Mouse (Mus musculus) NIH3T3 (cell line): ENCODE data around the gene Map3k12.

ENCODE experiments used
- DNase-seq: peaks from one replicate; pipeline ENCODE4 v3.0.0-alpha.2; 2012; ENCODE audit warnings: low read depth

Map3k12 gene

DNA sequence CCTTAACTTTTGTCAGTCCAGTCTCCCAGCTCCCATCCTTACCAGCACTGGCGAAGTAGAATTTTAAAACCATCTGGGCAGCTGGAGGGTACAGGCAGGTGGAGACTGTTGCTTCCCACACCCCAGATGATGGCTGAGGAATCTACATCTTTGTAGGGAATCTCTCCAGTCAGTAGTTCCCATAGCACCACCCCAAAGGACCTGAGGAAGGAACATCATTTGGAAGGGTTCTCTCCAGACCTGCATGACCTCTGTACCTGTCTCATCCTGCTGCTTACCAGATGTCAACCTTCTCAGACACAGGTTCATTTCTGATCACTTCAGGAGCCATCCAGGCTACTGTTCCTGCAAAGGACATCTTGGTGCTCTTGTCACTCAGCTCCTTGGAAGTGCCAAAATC, 13.4 kb downstream of the Map3k12 start, which contains the start of gene Gm10337:
Gene Gm10337, plus strand, starts transcription at position 276 of the 400 bp plus-strand sequence.
- no peak for DNase-seq

DNA sequence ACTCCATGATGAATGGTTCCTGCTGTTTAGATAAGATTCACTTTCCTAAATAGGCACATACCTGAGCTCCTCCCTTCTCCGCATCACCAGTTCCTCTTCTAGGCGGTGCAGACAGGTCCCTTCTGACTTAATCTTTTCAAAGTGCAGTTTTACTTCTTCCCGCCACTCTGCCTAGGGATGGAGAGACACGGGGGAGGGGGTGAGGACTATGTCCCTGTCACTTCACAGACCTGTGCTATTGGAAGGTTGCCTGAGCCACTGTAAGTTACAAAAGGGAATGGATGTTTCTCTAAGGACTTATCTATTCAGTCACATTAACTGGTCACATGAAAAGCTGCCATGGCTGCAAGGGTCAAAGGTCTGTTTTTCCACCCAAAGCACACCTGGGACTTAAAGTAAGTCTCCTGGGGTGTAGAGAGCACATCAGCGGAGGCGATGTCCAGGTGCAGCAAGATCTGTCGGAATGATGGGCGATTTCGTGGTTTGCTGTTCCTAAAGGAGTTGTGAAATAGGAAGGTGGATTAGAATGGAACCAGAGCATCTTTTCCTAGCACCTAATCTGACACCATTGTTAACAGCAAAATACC, 14.5 kb downstream of the Map3k12 start:
- DNase-seq, result no peak

DNA sequence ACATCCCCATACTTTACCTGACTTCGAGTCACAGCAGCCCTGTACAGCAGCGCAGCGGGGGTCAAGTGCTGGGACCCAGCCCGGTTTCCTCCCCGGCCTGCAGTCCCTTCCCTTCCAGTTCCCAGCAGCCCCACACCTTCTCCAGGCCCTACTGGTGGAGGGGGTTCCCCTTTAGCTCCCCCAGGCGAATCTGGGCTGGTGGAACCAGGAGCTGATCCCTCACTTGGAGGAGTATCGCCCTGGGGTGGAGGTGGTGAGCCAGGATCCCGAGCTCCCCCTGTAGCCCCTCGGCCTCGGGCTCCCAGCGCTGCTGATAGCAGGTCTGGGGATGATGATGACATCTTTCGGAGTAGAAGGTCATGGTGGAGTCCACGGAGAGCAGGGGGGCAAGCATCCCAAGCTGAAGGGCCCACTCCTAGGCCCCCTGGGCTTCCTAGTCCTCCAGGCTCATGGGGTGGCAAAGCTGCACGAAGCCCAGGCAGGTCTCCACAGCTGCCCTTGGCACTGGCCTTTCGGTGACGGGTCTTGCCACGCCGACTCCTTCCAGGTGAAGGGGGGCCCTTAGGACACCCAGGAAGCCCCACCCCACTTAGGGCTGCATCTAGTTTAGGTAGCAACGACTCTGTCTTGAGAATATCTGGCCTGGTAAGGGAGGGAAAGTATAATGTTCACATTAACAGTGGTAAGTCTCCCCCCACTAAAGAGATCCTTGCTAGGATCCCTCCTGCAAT, 15.6 kb downstream of the Map3k12 start:
- DNase-seq, result no peak

DNA sequence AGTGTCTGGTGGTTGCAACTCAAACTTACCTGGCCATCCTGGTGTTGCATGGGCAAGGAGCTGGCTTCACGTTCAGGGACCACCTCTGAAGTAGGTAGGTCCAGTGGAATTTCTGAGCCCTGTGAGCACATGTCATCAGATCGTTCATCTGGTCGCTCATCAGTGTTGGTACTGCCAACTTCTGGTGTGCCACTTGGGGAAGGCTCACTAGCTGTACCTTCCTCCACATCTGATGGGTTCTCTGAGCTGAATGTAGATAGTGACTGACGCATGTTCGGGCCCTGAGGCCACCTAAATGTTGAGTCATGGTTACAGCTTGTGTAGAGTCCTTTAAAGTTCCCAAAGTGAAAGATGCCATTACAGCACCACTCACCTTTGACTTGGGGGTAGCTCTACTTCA, 16.4 kb downstream of the Map3k12 start:
- no peak for DNase-seq

DNA sequence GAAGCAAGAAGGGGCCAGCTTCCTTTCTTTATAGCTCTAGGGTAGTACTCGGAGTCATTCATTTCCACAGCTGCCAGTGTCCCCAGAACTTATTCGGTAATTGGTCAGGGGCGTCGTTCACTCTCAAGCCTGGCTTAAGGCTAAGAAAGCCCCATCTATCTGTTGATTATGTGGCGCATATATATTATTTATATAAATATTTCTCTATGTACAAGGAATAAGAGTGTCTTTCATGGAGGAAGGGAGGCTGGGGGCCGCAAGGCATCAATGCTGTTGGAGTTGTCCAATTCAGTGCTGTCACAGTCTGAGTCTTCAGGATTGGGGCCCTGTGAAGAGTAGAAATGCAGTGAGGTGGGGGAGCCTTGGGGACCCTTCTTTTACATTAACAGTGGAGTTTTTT, 17.0 kb downstream of the Map3k12 start:
- no peak for DNase-seq

DNA sequence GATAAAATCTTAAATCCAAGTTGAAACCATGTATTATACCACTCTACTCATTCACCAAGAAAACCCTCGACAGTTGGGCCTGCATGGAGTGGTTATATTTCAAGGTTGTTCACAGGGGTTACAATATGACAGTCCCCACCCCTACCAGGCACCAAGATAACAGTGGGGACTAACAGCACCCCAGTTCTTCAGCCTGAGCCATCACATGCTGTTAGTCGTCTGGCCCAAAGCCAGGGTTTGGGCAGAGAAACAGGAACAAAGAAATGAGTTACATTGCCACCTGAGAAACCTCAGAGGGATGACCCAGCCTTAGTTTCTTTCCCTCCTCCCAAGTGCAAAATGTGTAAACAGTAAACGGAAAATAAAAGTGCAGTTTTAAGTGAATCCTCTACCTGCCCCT, 17.5 kb downstream of the Map3k12 start:
- DNase-seq, result no peak

DNA sequence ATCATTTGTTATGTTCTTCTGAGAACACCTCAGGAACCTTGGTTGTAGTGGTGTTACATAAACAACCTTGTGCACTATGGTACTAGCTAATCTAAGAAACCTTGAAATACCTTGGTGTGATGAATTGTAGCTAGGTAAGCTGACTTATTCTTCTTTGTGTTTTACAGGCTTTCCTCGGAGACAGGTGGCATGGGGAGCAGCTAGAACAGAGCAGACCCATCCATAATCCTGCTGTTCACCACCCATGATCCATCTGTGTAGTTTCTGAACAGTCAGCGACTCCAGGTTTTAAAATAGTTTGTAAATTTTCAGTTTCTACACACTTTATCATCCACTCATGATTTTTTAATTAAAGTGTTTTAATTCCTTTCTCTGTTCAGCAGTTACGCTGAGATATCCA, 18.5 kb downstream of the Map3k12 start:
- no peak for DNase-seq

DNA sequence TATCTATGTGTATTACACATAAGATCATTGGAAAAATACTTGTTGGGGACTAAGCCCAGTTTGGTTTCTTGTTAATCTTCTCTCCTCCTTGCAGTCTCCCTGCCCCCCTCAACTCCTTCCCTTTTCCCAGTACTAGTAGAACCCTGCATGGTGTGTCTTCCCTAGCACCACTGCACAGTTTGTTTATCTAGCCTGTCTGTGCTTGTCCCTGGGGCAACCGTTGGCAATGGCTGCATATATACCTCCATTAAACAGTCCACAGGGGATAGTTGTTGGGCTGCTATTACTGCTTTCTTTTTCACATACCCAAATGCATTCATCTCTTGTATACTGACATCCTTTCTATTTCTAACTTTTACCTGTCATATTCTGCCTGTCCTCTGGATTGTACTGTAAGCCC, 29.2 kb downstream of the Map3k12 start:
- no peak for DNase-seq

DNA sequence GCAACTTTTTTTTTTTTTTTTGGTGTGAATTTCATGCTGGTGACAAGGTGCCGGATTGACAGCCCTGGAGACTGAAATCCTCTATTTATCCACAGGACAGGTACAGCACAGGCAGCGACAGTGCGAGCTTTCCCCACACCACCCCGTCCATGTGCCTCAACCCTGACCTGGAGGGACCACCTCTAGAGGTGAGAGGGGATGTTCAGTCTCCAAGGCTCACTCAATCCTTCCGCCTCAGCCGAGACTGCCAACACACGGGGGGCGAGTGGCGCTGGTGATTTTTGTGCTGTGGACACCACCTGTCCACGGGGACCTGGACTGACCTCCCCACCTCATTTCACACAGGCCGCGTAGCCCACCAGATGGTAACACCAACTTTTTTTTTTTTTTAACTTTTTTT, 31.0 kb downstream of the Map3k12 start:
- DNase-seq, result no peak

DNA sequence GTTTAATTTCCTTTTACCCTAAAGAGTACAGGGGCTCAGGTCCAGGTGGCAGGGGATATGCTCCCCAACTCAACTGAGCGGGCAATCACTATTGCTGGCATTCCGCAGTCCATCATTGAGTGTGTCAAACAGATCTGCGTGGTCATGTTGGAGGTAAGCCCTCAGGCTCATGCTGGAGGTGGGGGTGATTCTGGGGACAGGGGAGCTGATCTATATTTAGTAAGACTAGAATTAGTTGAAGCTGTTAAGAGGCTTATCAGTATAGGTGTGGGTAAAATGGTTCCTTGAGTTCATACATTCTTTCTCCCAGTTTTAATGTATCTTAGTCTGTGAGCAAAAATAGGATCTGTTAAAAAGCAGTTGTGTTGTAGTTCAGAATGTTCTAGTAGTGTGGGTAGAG, 33.7 kb downstream of the Map3k12 start:
- no peak for DNase-seq

DNA sequence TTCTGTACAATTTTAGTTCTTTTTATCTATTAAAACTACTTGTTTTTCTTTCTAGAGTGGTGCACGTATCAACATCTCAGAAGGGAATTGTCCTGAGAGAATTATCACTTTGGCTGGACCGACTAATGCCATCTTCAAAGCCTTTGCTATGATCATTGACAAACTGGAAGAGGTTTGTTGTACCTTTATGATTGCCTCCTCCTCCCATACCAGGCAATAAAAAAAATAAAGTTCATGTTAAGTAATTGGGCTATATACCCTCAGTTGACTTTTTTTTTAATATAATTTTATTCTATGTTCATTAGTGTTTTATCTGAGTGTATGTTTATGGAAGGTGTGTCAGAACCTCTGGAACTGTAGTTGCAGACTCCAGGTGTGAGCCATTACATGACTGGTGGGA, 42.3 kb downstream of the Map3k12 start:
- no peak for DNase-seq

DNA sequence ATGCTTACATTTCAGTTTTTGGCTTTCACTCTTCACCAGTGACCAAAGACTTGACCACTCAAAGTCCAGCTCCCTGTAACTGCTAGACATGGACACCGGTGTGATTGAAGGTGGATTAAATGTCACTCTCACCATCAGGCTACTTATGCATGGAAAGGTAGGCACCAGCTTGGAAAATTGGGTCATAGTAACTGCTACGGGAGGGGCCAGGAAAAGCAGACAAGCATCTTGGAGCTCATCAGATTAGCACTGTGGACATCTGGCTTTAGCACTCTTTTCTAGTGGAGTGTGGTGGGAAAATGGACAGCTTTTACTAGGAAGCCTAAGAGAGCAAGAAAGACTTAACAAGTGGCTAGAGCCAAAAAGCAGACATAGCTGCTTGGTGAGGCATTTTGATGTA, 43.6 kb downstream of the Map3k12 start:
- DNase-seq, result no peak

DNA sequence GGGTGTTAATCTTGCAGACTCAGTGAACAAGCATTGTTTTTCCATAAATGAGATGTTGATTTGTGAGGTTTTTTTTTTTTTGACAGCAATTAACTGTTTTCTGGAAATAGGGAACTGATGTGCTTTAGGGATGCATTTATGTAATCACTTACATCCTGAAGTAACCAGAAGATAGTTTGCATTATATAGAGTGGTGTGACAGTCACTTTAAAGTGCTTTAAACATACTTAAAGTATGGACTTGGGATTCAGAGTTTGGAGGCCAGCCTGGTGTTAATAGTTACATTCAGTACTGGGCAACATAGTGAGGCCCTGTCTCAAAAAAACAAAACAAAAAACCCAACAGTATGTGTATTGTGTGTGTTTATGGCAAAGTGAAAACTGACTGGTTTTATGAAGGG, 45.1 kb downstream of the Map3k12 start:
- no peak for DNase-seq

DNA sequence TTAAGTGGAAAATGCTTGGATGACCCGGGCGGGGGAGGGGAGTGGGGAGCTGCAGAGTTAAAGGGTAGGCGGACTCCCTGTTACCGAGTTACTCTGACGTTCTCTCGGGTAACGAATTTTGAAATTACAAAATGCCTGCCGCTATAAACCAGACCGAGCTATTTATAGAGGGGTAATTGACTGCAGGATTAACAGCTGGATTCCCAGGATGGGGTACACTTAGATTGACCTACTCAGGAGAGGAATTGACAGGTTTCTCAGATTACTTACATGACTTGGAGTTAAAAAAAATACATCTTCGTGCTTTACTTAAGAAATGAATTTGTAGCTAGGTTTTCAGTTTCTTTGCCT, 45.6 kb downstream of the Map3k12 start:
- DNase-seq, result no peak

DNA sequence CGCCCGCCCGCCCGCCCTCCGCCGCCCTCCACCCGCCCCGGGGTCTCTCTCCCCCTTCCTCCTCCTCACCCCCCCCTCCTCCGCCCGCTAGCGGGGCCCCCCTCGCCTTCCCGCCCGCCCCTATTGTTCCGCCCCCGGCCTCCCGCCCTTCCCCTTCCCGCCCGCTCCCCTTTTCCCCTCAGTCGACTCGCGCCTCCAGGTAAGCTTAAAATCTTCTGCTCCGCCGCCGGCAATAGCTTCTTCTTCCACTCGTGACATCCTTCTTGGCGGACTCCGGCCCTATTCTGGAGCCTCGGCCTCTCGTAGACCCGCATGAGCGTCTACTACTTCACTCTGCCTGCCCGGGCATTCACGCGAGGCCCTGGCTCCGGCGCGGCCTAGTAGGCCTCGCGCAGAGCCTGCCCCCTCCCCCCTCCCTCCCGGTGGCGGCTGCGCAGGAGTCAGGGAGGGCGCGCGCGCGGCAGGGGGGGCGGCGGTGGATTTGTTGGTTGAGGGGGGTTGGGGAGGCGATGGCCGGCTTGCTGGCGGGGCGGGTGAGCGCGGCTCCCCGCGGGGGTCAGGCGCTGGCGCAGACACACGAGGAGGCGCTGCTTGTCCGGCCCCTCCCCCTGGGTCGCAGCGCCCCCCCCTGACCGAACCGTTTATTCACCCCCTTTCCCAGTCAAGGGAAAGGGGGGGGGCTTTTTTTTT, 46.1 kb downstream of the Map3k12 start:
- DNase-seq, result peak; percentile 90

DNA sequence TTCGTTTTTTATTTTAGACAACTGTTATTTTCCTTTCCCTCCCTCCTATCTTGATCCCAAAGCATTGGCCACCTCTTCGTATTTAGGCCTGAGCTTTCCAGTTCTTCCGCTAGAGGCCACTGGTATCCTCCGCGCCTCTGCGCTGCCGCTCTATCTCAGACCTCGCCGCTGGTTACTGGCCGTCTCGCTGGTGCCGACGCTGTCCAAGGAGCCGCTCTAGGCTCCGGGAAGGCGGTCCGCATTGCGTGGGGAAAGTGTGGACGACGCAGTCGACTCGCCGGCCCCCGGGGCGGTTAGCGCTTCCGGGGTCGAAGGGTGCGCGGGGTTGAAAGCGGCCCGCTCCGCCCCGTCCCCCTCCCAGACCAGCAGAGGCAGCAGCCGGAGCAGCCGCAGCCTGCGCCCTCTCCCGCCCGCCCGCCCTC, 46.7 kb downstream of the Map3k12 start, which contains the start of gene Pcbp2:
Gene Pcbp2, plus strand, starts transcription at position 357 of the 422 bp plus-strand sequence.
- DNase-seq, result peak; percentile 99

DNA sequence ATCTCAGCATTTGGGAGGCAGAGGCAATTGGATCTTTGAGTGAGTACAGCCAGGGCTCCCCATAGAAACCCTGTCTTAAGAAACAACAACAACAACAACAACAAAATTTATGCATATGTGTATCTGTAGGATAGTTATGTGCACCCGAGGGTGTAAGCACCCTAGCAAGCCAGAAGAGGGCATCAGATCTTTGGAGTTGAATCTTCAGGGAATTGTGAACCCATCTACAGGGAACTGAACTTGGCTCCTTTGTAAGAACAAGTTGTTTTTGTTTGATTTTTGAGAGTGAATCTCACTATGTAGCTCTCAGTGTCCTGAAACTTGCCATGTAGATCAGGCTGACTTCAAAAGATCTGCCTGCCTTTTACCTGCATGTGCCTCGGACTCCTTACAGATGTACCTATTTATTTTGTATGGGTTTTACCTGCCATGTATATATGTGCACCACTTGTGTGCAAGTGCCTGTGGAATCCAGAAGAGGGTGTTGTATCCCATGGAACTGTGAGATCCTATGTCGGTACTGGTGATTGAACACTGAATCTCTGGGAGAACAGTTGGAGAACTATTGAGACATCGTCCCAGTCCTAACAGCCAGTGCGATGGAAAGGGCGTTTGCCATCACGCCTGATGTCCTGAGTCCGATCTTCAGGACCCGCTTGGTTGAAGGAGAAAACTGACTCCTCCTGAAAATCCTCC, 48.0 kb downstream of the Map3k12 start:
- DNase-seq, result no peak

DNA sequence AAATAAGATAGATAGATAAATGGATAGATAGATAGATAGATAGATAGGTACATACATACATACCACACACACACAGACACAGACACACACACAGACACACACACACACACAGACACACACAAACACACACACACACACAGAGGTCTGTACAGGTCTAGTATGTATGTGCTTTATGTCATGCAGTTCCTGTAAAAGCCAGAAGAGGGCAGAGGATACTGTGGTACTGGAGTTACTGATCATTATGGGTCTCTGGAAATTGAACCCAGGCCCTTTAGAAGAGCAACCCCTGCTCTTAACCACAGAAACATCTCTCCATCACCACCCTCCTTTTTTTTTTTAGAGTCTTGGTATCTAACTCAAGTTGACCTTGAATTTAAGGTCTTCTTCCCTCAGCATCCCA, 53.2 kb downstream of the Map3k12 start:
- peak; percentile 59 for DNase-seq

DNA sequence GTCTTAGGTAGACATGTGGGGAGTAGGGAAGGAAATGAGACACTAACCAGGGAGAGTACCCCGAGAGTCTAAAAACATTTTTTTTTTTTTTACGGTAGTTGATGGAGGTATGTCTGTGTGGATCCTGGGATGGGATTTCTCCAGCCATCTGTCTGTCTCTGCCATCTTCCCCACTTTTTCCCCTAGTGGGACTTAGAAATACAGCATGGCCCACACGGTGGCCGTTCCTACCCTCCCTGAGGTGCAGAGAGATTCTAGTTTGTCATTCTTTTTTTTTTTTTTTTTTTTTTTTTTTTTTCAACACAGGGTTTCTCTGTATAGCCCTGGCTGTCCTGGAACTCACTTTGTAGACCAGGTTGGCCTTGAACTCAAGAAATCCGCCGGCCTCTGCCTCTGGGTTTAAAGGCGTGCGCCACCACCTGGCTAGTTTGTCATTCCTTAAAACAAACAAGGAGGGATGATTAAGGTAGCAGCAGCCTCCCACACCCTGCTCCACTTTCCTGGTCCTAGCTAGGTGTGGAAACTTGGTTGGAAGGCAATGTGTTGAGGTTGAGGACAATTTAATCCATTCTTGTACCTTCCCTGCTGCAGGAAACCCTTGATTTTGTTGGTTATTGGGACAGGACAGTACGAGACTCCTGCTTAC, 55.3 kb downstream of the Map3k12 start:
- DNase-seq, result no peak

DNA sequence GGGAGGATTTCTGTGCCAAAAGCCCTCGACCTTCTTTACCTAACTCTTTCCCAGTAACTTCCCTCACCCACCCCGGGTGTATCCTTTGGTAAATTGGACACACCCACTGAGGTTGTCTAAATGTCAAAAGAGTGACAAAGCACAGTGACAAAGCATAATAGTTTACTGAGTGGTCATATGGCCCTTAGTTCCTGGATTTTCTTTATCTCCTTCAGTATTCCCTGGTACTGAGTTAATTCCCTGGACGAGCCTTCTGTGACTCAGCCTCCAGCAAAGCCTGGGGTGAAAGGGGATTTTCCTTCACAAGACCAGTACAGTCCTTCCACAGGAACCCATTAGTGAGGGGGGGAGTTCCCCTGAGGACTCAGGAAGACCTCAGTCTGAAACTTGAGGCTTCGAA, 55.9 kb downstream of the Map3k12 start:
- peak; percentile 76 for DNase-seq

DNA sequence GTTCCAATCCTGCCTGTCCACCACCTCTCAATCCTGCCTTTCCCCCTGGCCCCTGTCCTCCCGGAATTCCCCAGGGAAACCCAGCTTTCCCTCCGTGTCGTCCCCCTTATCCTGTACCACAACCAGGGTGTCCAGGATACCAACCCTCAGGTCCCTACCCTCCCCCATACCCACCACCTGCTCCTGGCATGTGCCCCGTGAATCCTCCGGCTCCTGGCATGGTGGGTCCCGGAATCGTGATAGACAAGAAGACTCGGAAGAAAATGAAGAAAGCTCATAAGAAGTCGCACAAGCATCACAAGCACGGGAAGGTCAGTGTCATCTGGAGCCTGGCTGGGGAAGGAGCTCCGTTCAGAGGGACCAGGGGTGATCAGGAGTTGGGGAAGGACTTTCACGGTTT, 56.5 kb downstream of the Map3k12 start:
- no peak for DNase-seq

DNA sequence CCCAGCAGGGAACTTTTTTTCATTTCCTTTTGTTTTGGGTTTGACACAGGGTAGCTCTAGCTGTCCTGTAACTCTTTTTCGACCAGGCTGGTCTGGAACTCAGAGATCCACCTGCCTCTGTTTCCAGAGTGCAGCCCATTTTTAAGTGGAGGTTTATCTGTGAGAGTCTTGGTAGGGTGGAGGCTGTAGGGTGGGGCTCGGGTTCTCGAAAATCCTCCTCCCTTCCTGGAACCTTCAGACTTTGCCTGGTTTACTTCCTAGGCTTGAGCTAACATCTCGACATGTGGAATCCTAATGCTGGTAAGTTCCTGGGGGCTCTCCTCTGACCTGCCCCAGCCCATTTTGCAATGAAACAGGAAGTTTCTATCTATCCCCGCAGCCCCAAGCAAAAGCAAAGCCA, 57.0 kb downstream of the Map3k12 start:
- DNase-seq, result no peak
